Mouse (Mus musculus) C2C12 (cell line): ENCODE data around the gene Tor3a. TPM values are rescaled to one million over a fixed set of nuclear protein-coding genes. Genes with fewer than 3 reads are reported as not detected.
A peak's percentile ranks its signal among the peaks of the same experiment; 100 is the strongest.
"Not testable (repeated sequence)": the region's sequence is repeated elsewhere in the genome, so short reads cannot be mapped to it uniquely, and the experiment has no call there.

ENCODE experiments used
- H3K27me3 ChIP-seq: one replicate; pipeline ENCODE4 v1.6.1; 2011; ENCODE audit not compliant: control insufficient read depth, insufficient read depth, insufficient read length
- H3K36me3 ChIP-seq: one replicate; pipeline ENCODE4 v1.6.1; 2011; ENCODE audit not compliant: control insufficient read depth, insufficient read depth
- H3K4me3 ChIP-seq: one replicate; pipeline ENCODE4 v1.5.1; 2011; ENCODE audit warnings: mild to moderate bottlenecking, control low read depth; ENCODE audit not compliant: poor library complexity, insufficient read depth, severe bottlenecking
- H3K79me2 ChIP-seq: one replicate; pipeline ENCODE4 v1.6.1; 2011; ENCODE audit not compliant: control insufficient read depth, insufficient read depth
- H3K79me3 ChIP-seq: one replicate; pipeline ENCODE4 v1.6.1; 2011; ENCODE audit warnings: low read depth, control low read depth
- H3ac ChIP-seq: one replicate; pipeline ENCODE3; 2011; ENCODE audit warnings: low read depth; ENCODE audit not compliant: control insufficient read depth, insufficient read length
- CEBPB ChIP-seq: IDR thresholded peaks from one replicate; pipeline ENCODE4 v1.6.1; 2011; ENCODE audit warnings: low read depth, mild to moderate bottlenecking, control low read depth, moderate library complexity
- CTCF ChIP-seq: IDR thresholded peaks from one replicate; pipeline ENCODE4 v1.5.1; 2011; ENCODE audit not compliant: control insufficient read depth, insufficient read depth, insufficient read length
- FOSL1 ChIP-seq: IDR thresholded peaks from one replicate; pipeline ENCODE4 v1.8.0; 2011; ENCODE audit warnings: mild to moderate bottlenecking, low read length; ENCODE audit not compliant: poor library complexity, insufficient read depth, severe bottlenecking
- MAX ChIP-seq: IDR thresholded peaks from one replicate; pipeline ENCODE4 v1.6.1; 2011; ENCODE audit warnings: mild to moderate bottlenecking, control low read depth
- MYOD1 ChIP-seq: IDR thresholded peaks from one replicate; pipeline ENCODE4 v1.6.1; 2011; ENCODE audit warnings: low read depth; ENCODE audit not compliant: control insufficient read depth, insufficient read length
- MYOG ChIP-seq: IDR thresholded peaks from one replicate; pipeline ENCODE4 v1.6.1; 2011; ENCODE audit not compliant: control insufficient read depth, insufficient read length; ENCODE audit errors: extremely low read depth
- USF1 ChIP-seq: IDR thresholded peaks from one replicate; pipeline ENCODE4 v1.6.1; 2011; ENCODE audit warnings: low read depth, mild to moderate bottlenecking, control low read depth, moderate library complexity
- polyA plus RNA-seq: library from polyadenylated mRNA; unstranded; fragments of >200 nt; fragmentation: generic; extraction: Trizol; gene quantifications from one replicate; pipeline ENCODE4 v1.2.1, GENCODE M21; 2012; ENCODE audit warnings: missing spikeins

Tor3a gene
- polyA plus RNA-seq, 1 experiment: 10.6 TPM

GRCm38 (mm10) chr1:156667141-156667926 lies 6.8 kb downstream of the Tor3a start:
- no peaks in the 10 kb centered on the region for H3K79me3 ChIP-seq
- H3ac ChIP-seq: no peak overlapping the region
- TF ChIP-seq CTCF (no peak), CEBPB (no peak), MYOG (no peak), MAX (peak; percentile 44), FOSL1 (no peak), USF1 (no peak), MYOD1 (peak; percentile 57)
- H3K36me3 ChIP-seq: peaks cover 3% of the 10 kb centered on the region
- H3K27me3 ChIP-seq: no peaks in the 10 kb centered on the region
- no peak overlapping the region for H3K4me3 ChIP-seq
- H3K79me2 ChIP-seq: no peaks in the 10 kb centered on the region

DNA sequence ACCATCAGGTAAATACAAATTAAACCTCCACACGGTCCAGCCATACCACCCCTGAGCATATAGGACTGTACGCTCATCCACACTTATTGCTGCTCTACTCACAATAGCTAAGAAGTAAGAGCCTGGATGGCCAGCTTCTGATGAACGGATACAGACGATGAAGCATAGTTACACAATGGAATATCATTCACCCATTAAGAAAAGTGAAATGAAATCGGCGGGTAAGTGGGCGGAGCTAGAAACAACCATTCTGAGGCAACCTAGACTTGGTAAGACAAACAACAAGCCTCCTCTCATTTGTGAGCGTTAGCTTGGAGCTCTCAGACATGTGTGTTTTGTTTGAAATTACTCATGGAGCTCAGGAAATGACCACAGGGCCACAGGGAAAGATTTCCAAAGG lies 8.4 kb downstream of the Tor3a start:
- no peaks in the 10 kb centered on the region for H3K79me2 ChIP-seq
- H3K4me3 ChIP-seq: no peak overlapping the region

DNA sequence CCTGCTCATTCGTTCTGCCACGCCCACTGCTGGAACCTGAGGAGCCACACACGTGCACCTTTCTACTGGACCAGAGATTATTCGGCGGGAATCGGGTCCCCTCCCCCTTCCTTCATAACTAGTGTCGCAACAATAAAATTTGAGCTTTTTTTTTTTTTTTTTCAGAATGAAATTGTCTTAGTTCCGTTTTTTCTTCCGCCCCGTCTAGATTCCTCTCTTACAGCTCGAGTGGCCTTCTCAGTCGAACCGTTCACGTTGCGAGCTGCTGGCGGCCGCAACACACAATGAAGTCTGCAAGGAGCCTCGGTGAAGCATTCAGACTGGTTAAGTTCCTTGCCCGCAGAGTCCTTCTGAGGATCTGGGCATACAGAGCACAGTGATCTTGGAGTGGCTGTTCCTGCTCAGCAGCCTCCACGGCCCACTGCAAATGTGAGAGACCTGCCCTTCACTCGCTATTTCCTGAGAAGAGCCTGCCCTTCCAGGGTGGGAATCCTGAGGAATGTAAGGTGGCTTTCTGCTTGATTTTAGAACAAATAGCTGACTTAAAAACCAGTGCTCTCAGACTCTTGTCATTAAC lies 13.4 kb downstream of the Tor3a start:
- not testable (repeated sequence) for H3K79me2 ChIP-seq, H3K27me3 ChIP-seq, H3ac ChIP-seq, H3K79me3 ChIP-seq, H3K36me3 ChIP-seq, H3K4me3 ChIP-seq

More for the DNA sequence above, 8.4 kb downstream of the Tor3a start:
- Histone ChIP-seq H3K36me3 (no peaks in the 10 kb centered on the region), H3ac (no peak overlapping the region), H3K27me3 (no peaks in the 10 kb centered on the region), H3K79me3 (no peaks in the 10 kb centered on the region)
- no peak for TF ChIP-seq CTCF

GRCm38 (mm10) chr1:156659906-156660659 lies 14.1 kb downstream of the Tor3a start:
- H3K27me3 ChIP-seq: no peaks in the 10 kb centered on the region
- H3K4me3 ChIP-seq: no peak overlapping the region
- TF ChIP-seq MYOG (no peak), MYOD1 (no peak), CTCF (no peak), MAX (no peak), FOSL1 (no peak), CEBPB (no peak), USF1 (no peak)
- peaks cover 4% of the 10 kb centered on the region for H3K36me3 ChIP-seq
- no peaks in the 10 kb centered on the region for H3K79me3 ChIP-seq
- H3K79me2 ChIP-seq: no peaks in the 10 kb centered on the region
- H3ac ChIP-seq: no peak overlapping the region

GRCm38 (mm10) chr1:156658676-156659075 lies 15.5 kb downstream of the Tor3a start:
- TF ChIP-seq MYOD1: no peak
- TF ChIP-seq CEBPB: no peak
- no peak for TF ChIP-seq MAX
- no peak for TF ChIP-seq USF1
- TF ChIP-seq FOSL1: no peak
- TF ChIP-seq CTCF: no peak
- no peak for TF ChIP-seq MYOG

More at GRCm38 (mm10) chr1:156658676-156659075, 15.5 kb downstream of the Tor3a start:
- Histone ChIP-seq H3K79me3 (no peaks in the 10 kb centered on the region), H3K4me3 (no peak overlapping the region), H3K27me3 (no peaks in the 10 kb centered on the region), H3ac (no peak overlapping the region), H3K36me3 (peaks cover 16% of the 10 kb centered on the region), H3K79me2 (no peaks in the 10 kb centered on the region)
